Mouse (Mus musculus): ENCODE measurements around the gene Ly6g5b.

- TF ChIP-seq CTCF (IDR thresholded peaks at IDR 0.05; ENCODE audit: low read depth, low read length) = no peak
- no peak for TF ChIP-seq POLR2A (IDR thresholded peaks at IDR 0.05; ENCODE audit: borderline replicate concordance, low read depth, low read length)
Observed at GRCm38 (mm10) chr17:35128996-35129395, 13.8 kb upstream of the Ly6g5b start.
